Mouse (Mus musculus) layer of hippocampus, postnatal 36 days (tissue): ENCODE results near the gene Rbbp8nl. TPM values are rescaled to one million over a fixed set of nuclear protein-coding genes. Genes with fewer than 3 reads are reported as not detected.
"Not testable (repeated sequence)": the region's sequence is repeated elsewhere in the genome, so short reads cannot be mapped to it uniquely, and the experiment has no call there.

Experiments used
- DNase-seq, 2 experiments: peaks; one replicate each; pipeline ENCODE4 v3.0.0; 2022
- total RNA-seq, 2 experiments: library from RNA; stranded (reverse); gene quantifications; 2 replicates each; pipeline ENCODE4 v1.2.3; 2021

Rbbp8nl gene
- total RNA-seq, 2 experiments from 2014 or later: not detected

- DNase-seq: no peak
Observed at GRCm38 (mm10) chr2:180279321-180279720, 10.4 kb downstream of the Rbbp8nl start.

- no peak for DNase-seq
Observed at GRCm38 (mm10) chr2:180277773-180278320, 11.8 kb downstream of the Rbbp8nl start.

- no peak for DNase-seq
Observed at GRCm38 (mm10) chr2:180276851-180277259, 12.8 kb downstream of the Rbbp8nl start.

- no peak for DNase-seq
Observed at GRCm38 (mm10) chr2:180276385-180276784, 13.3 kb downstream of the Rbbp8nl start.

GRCm38 (mm10) chr2:180275836-180276235 lies 13.8 kb downstream of the Rbbp8nl start:
- peak; percentile 71 to 75 for DNase-seq

- DNase-seq: no peak
Observed at GRCm38 (mm10) chr2:180274523-180274922, 15.2 kb downstream of the Rbbp8nl start.

- peak; percentile 86 to 88 for DNase-seq
Observed at GRCm38 (mm10) chr2:180273394-180274244, 16.1 kb downstream of the Rbbp8nl start, which contains the start of gene Cables2. TSS of gene Cables2 (minus strand) at chr2:180273496.

GRCm38 (mm10) chr2:180272884-180273321 lies 16.8 kb downstream of the Rbbp8nl start:
- DNase-seq: peak in 1 of 2 experiments; percentile 40

GRCm38 (mm10) chr2:180271804-180272395 lies 17.8 kb downstream of the Rbbp8nl start:
- DNase-seq: no peak

- no peak for DNase-seq
Observed at GRCm38 (mm10) chr2:180270537-180271255, 19.0 kb downstream of the Rbbp8nl start.

GRCm38 (mm10) chr2:180269329-180269728 lies 20.4 kb downstream of the Rbbp8nl start:
- no peak for DNase-seq

GRCm38 (mm10) chr2:180267955-180268354 lies 21.7 kb downstream of the Rbbp8nl start:
- no peak for DNase-seq

- no peak for DNase-seq
Observed at GRCm38 (mm10) chr2:180262891-180263290, 26.8 kb downstream of the Rbbp8nl start.

GRCm38 (mm10) chr2:180262441-180262840 lies 27.2 kb downstream of the Rbbp8nl start:
- DNase-seq: no peak

GRCm38 (mm10) chr2:180261901-180262300 lies 27.8 kb downstream of the Rbbp8nl start:
- no peak for DNase-seq

- no peak for DNase-seq
Observed at GRCm38 (mm10) chr2:180260610-180261480, 28.8 kb downstream of the Rbbp8nl start.

GRCm38 (mm10) chr2:180259826-180260609 lies 29.7 kb downstream of the Rbbp8nl start:
- DNase-seq: not testable (repeated sequence)

- DNase-seq: not testable (repeated sequence)
Observed at GRCm38 (mm10) chr2:180258951-180259484, 30.7 kb downstream of the Rbbp8nl start.

GRCm38 (mm10) chr2:180257963-180258865 lies 31.5 kb downstream of the Rbbp8nl start:
- no peak for DNase-seq
